Mouse (Mus musculus): ENCODE results near the gene Cpsf6. TPM values are rescaled to one million over a fixed set of nuclear protein-coding genes. Genes with fewer than 3 reads are reported as not detected.

Cpsf6 gene
- polyA plus RNA-seq, 1 experiment from 2014 or later: 164 TPM

- H3K9me3 ChIP-seq (replicated peaks): no peaks in the 10 kb centered on the region
- H3K4me1 ChIP-seq: no peaks in the 10 kb centered on the region
- no peak overlapping the region for H3K9ac ChIP-seq
- H3K4me3 ChIP-seq (replicated peaks): no peak overlapping the region
- H3K36me3 ChIP-seq: no peaks in the 10 kb centered on the region
- H3K27ac ChIP-seq: no peak overlapping the region
- no peak for ATAC-seq (replicated peaks; ENCODE audit: low FRiP score)
- WGBS: 85% methylated on average over 6 of the region's 6 CpGs
- H3K27me3 ChIP-seq: 0 out of 2 replicates have a peak, but pooled peaks cover 4% of the 10 kb centered on the region
- no peak overlapping the region for H3K4me2 ChIP-seq
Measured at GRCm38 (mm10) chr10:117386981-117387380, 7.2 kb upstream of the Cpsf6 start.

- no peak for ATAC-seq (replicated peaks; ENCODE audit: low FRiP score)
- Histone ChIP-seq H3K4me3 (replicated peaks) (no peak overlapping the region), H3K4me1 (no peaks in the 10 kb centered on the region), H3K27me3 (0 out of 2 replicates have a peak, but pooled peaks cover 3% of the 10 kb centered on the region), H3K36me3 (no peaks in the 10 kb centered on the region), H3K9ac (no peak overlapping the region), H3K27ac (no peak overlapping the region), H3K4me2 (no peak overlapping the region), H3K9me3 (replicated peaks) (no peaks in the 10 kb centered on the region)
- WGBS: 93% methylated on average over 1 of the region's 1 CpGs
Measured at GRCm38 (mm10) chr10:117386261-117386660, 6.4 kb upstream of the Cpsf6 start.

- Histone ChIP-seq H3K9me3 (replicated peaks) (no peaks in the 10 kb centered on the region), H3K27me3 (no peaks in the 10 kb centered on the region), H3K4me2 (no peak overlapping the region), H3K27ac (no peak overlapping the region), H3K4me1 (no peaks in the 10 kb centered on the region), H3K4me3 (replicated peaks) (no peak overlapping the region), H3K36me3 (no peaks in the 10 kb centered on the region), H3K9ac (no peak overlapping the region)
- ATAC-seq (replicated peaks; ENCODE audit: low FRiP score): no peak
- WGBS: 80% methylated on average over 4 of the region's 4 CpGs
Measured at GRCm38 (mm10) chr10:117385431-117385830, 5.6 kb upstream of the Cpsf6 start.

- no peaks in the 10 kb centered on the region for H3K27me3 ChIP-seq
- H3K27ac ChIP-seq: no peak overlapping the region
- H3K4me1 ChIP-seq: no peaks in the 10 kb centered on the region
- H3K4me2 ChIP-seq: no peak overlapping the region
- no peaks in the 10 kb centered on the region for H3K9me3 ChIP-seq (replicated peaks)
- 84% methylated on average over 2 of the region's 2 CpGs for WGBS
- no peak overlapping the region for H3K9ac ChIP-seq
- H3K4me3 ChIP-seq (replicated peaks): no peak overlapping the region
- ATAC-seq (replicated peaks; ENCODE audit: low FRiP score): no peak
- H3K36me3 ChIP-seq: no peaks in the 10 kb centered on the region
Measured at GRCm38 (mm10) chr10:117385086-117385430, 5.2 kb upstream of the Cpsf6 start.

GRCm38 (mm10) chr10:117384386-117385085, 4.7 kb upstream of the Cpsf6 start:
- H3K9me3 ChIP-seq (replicated peaks): no peaks in the 10 kb centered on the region
- H3K27ac ChIP-seq: no peak overlapping the region
- no peak overlapping the region for H3K9ac ChIP-seq
- H3K4me3 ChIP-seq (replicated peaks): no peak overlapping the region
- H3K4me2 ChIP-seq: no peak overlapping the region
- H3K27me3 ChIP-seq: no peaks in the 10 kb centered on the region
- no peaks in the 10 kb centered on the region for H3K4me1 ChIP-seq
- no peak for ATAC-seq (replicated peaks; ENCODE audit: low FRiP score)
- 84% methylated on average over 4 of the region's 4 CpGs for WGBS
- no peaks in the 10 kb centered on the region for H3K36me3 ChIP-seq

- WGBS: 78% methylated on average over 6 of the region's 6 CpGs
Measured at GRCm38 (mm10) chr10:117383941-117384340, 4.1 kb upstream of the Cpsf6 start.

GRCm38 (mm10) chr10:117382996-117383550, 3.3 kb upstream of the Cpsf6 start:
- no peaks in the 10 kb centered on the region for H3K36me3 ChIP-seq
- no peak overlapping the region for H3K9ac ChIP-seq
- no peak overlapping the region for H3K27ac ChIP-seq
- H3K4me3 ChIP-seq (replicated peaks): no peak overlapping the region
- no peaks in the 10 kb centered on the region for H3K4me1 ChIP-seq
- no peaks in the 10 kb centered on the region for H3K9me3 ChIP-seq (replicated peaks)
- no peak overlapping the region for H3K4me2 ChIP-seq
- no peaks in the 10 kb centered on the region for H3K27me3 ChIP-seq
- WGBS: 86% methylated on average over 8 of the region's 8 CpGs
- no peak for ATAC-seq (replicated peaks; ENCODE audit: low FRiP score)

More at GRCm38 (mm10) chr10:117383941-117384340, 4.1 kb upstream of the Cpsf6 start:
- Histone ChIP-seq H3K36me3 (no peaks in the 10 kb centered on the region), H3K4me3 (replicated peaks) (no peak overlapping the region), H3K9ac (no peak overlapping the region), H3K27ac (no peak overlapping the region), H3K9me3 (replicated peaks) (no peaks in the 10 kb centered on the region), H3K27me3 (no peaks in the 10 kb centered on the region), H3K4me2 (no peak overlapping the region), H3K4me1 (no peaks in the 10 kb centered on the region)
- no peak for ATAC-seq (replicated peaks; ENCODE audit: low FRiP score)

GRCm38 (mm10) chr10:117382146-117382545, 2.3 kb upstream of the Cpsf6 start:
- no peaks in the 10 kb centered on the region for H3K9me3 ChIP-seq (replicated peaks)
- no peak overlapping the region for H3K9ac ChIP-seq
- H3K27ac ChIP-seq: no peak overlapping the region
- no peak overlapping the region for H3K4me2 ChIP-seq
- no peak for ATAC-seq (replicated peaks; ENCODE audit: low FRiP score)
- no peaks in the 10 kb centered on the region for H3K27me3 ChIP-seq
- H3K4me3 ChIP-seq (replicated peaks): no peak overlapping the region
- 0 out of 2 replicates have a peak, but pooled peaks cover 6% of the 10 kb centered on the region for H3K4me1 ChIP-seq
- WGBS: 81% methylated on average over 2 of the region's 2 CpGs
- H3K36me3 ChIP-seq: no peaks in the 10 kb centered on the region

GRCm38 (mm10) chr10:117380721-117381570, 1.1 kb upstream of the Cpsf6 start:
- Histone ChIP-seq H3K4me2 (no peak overlapping the region), H3K36me3 (no peaks in the 10 kb centered on the region), H3K4me3 (replicated peaks) (no peak overlapping the region), H3K4me1 (0 out of 2 replicates have a peak, but pooled peaks cover 6% of the 10 kb centered on the region), H3K27me3 (no peaks in the 10 kb centered on the region), H3K9me3 (replicated peaks) (no peaks in the 10 kb centered on the region), H3K27ac (no peak overlapping the region), H3K9ac (no peak overlapping the region)
- no peak for ATAC-seq (replicated peaks; ENCODE audit: low FRiP score)
- 96% methylated on average over 4 of the region's 4 CpGs for WGBS

GRCm38 (mm10) chr10:117379441-117379840, 374 bp downstream of the Cpsf6 start:
- Histone ChIP-seq H3K27ac (no peak overlapping the region), H3K4me3 (replicated peaks) (no peak overlapping the region), H3K4me2 (no peak overlapping the region), H3K4me1 (peaks cover 12% of the 10 kb centered on the region; the same call in 1 of the 2 replicates), H3K9me3 (replicated peaks) (no peaks in the 10 kb centered on the region), H3K9ac (no peak overlapping the region), H3K36me3 (no peaks in the 10 kb centered on the region), H3K27me3 (no peaks in the 10 kb centered on the region)
- 95% methylated on average over 2 of the region's 2 CpGs for WGBS
- no peak for ATAC-seq (replicated peaks; ENCODE audit: low FRiP score)

- no peaks in the 10 kb centered on the region for H3K27me3 ChIP-seq
- no peak overlapping the region for H3K4me3 ChIP-seq (replicated peaks)
- H3K4me2 ChIP-seq: no peak overlapping the region
- no peaks in the 10 kb centered on the region for H3K36me3 ChIP-seq
- no peak overlapping the region for H3K9ac ChIP-seq
- H3K4me1 ChIP-seq: peaks cover 18% of the 10 kb centered on the region
- WGBS: 95% methylated on average over 3 of the region's 3 CpGs
- no peak for ATAC-seq (replicated peaks; ENCODE audit: low FRiP score)
- no peaks in the 10 kb centered on the region for H3K9me3 ChIP-seq (replicated peaks)
- H3K27ac ChIP-seq: no peak overlapping the region
Measured at GRCm38 (mm10) chr10:117378642-117379041, 1.2 kb downstream of the Cpsf6 start.

- Histone ChIP-seq H3K4me2 (no peak overlapping the region), H3K9me3 (replicated peaks) (no peaks in the 10 kb centered on the region), H3K27ac (no peak overlapping the region), H3K4me1 (peaks cover 18% of the 10 kb centered on the region), H3K36me3 (no peaks in the 10 kb centered on the region), H3K4me3 (replicated peaks) (no peak overlapping the region), H3K9ac (no peak overlapping the region), H3K27me3 (no peaks in the 10 kb centered on the region)
- WGBS: 92% methylated on average over 11 of the region's 11 CpGs
- ATAC-seq (replicated peaks; ENCODE audit: low FRiP score): no peak
Measured at GRCm38 (mm10) chr10:117378291-117378555, 1.6 kb downstream of the Cpsf6 start.
